Mouse (Mus musculus) cerebellum, adult 2 months (tissue): ENCODE data around the gene Acaa1b. TPM values are rescaled to one million over a fixed set of nuclear protein-coding genes. Genes with fewer than 3 reads are reported as not detected.

Source experiments
- DNase-seq, 2 experiments: peaks; one replicate each; pipeline ENCODE4 v3.0.0; 2021
- H3K27ac ChIP-seq: fragments of 200-500 bp; 2 replicates; pipeline ENCODE4 v1.5.1; 2012; ENCODE audit warnings: low read length, control low read depth, inconsistent platforms; ENCODE audit not compliant: insufficient read depth
- H3K27me3 ChIP-seq: fragments of 200-500 bp; 2 replicates; pipeline ENCODE4 v1.6.1; 2012; ENCODE audit warnings: inconsistent platforms, mild to moderate bottlenecking, low read length, moderate library complexity; ENCODE audit not compliant: control insufficient read depth, insufficient read depth
- H3K4me1 ChIP-seq: fragments of 200-500 bp; 2 replicates; pipeline ENCODE4 v1.6.1; 2011; ENCODE audit warnings: low read length; ENCODE audit not compliant: control insufficient read depth, insufficient read depth
- H3K4me3 ChIP-seq: fragments of 200-500 bp; replicated peaks from 2 replicates; pipeline ENCODE3; 2011; ENCODE audit warnings: mild to moderate bottlenecking, low read depth, low read length, control low read depth; ENCODE audit not compliant: insufficient read depth
- CTCF ChIP-seq: fragments of 200-500 bp; IDR thresholded peaks from 2 replicates; pipeline ENCODE4 v1.5.1; 2011; ENCODE audit warnings: low read depth, mild to moderate bottlenecking, control low read depth, low read length, moderate library complexity, borderline replicate concordance; ENCODE audit not compliant: insufficient read depth
- POLR2A ChIP-seq: fragments of 200-500 bp; IDR thresholded peaks from 2 replicates; pipeline ENCODE4 v1.6.1; 2011; ENCODE audit warnings: low read length, control low read depth, borderline replicate concordance; ENCODE audit not compliant: insufficient read depth
- WGBS: fragments of 180-500 bp; shearing (Covaris S2); methylation state at CpG from one replicate; pipeline ENCODE4 v1.1.7; 2018; 5-methylcytosine and 5-hydroxymethylcytosine counted together
- polyA plus RNA-seq: library from polyadenylated mRNA; depleted of rRNA; stranded (reverse); fragments of >200 nt; gene quantifications from 2 replicates; pipeline ENCODE4 v1.2.3, GENCODE M21; 2012

Acaa1b gene
- polyA plus RNA-seq, 1 experiment: 1.2 TPM

GRCm38 (mm10) chr9:119151751-119152150 is 5.1 kb downstream of the Acaa1b start:
- TF ChIP-seq CTCF (no peak), POLR2A (no peak)
- Histone ChIP-seq H3K4me3 (no peak overlapping the region), H3K4me1 (no peaks in the 10 kb centered on the region), H3K27me3 (no peaks in the 10 kb centered on the region; the same call in 1 of the 2 replicates), H3K27ac (no peak overlapping the region)
- no peak for DNase-seq
- WGBS: 38% methylated on average over 2 of the region's 2 CpGs

- no peak for DNase-seq
- TF ChIP-seq CTCF: no peak
- TF ChIP-seq POLR2A: no peak
- Histone ChIP-seq H3K4me3 (no peak overlapping the region), H3K27ac (no peak overlapping the region), H3K4me1 (peaks cover 2% of the 10 kb centered on the region; the same call in 1 of the 2 replicates), H3K27me3 (no peaks in the 10 kb centered on the region)
- 67% methylated on average over 5 of the region's 5 CpGs for WGBS
Observed at GRCm38 (mm10) chr9:119149601-119150000, 7.3 kb downstream of the Acaa1b start.

- no peak for DNase-seq
- 65% methylated on average over 13 of the region's 13 CpGs for WGBS
- Histone ChIP-seq H3K4me3 (no peak overlapping the region), H3K4me1 (peaks cover 6% of the 10 kb centered on the region; the same call in 1 of the 2 replicates), H3K27me3 (no peaks in the 10 kb centered on the region), H3K27ac (no peak overlapping the region)
- TF ChIP-seq POLR2A (no peak), CTCF (no peak)
Observed at GRCm38 (mm10) chr9:119146098-119146770, 10.7 kb downstream of the Acaa1b start.

GRCm38 (mm10) chr9:119145638-119146037 is 11.3 kb downstream of the Acaa1b start:
- DNase-seq: no peak
- H3K27me3 ChIP-seq: no peaks in the 10 kb centered on the region
- WGBS: 47% methylated on average over 6 of the region's 6 CpGs
- no peak overlapping the region for H3K4me3 ChIP-seq
- H3K4me1 ChIP-seq: peaks cover 6% of the 10 kb centered on the region; the same call in 1 of the 2 replicates
- no peak overlapping the region for H3K27ac ChIP-seq
- TF ChIP-seq CTCF (no peak), POLR2A (no peak)

- no peak for DNase-seq
- Histone ChIP-seq H3K4me1 (peaks cover 6% of the 10 kb centered on the region; the same call in 1 of the 2 replicates), H3K27me3 (no peaks in the 10 kb centered on the region), H3K27ac (no peak overlapping the region), H3K4me3 (no peak overlapping the region)
- WGBS: 66% methylated on average over 10 of the region's 10 CpGs
- TF ChIP-seq CTCF (no peak), POLR2A (no peak)
Observed at GRCm38 (mm10) chr9:119145137-119145536, 11.8 kb downstream of the Acaa1b start.

GRCm38 (mm10) chr9:119144696-119145095 is 12.2 kb downstream of the Acaa1b start:
- peak; percentile 48 to 63 for DNase-seq
- Histone ChIP-seq H3K4me3 (no peak overlapping the region), H3K4me1 (peaks cover 6% of the 10 kb centered on the region; the same call in 1 of the 2 replicates), H3K27ac (no peak overlapping the region), H3K27me3 (no peaks in the 10 kb centered on the region)
- 10% methylated on average over 8 of the region's 8 CpGs for WGBS
- TF ChIP-seq POLR2A: no peak
- no peak for TF ChIP-seq CTCF

GRCm38 (mm10) chr9:119143372-119143771 is 13.5 kb downstream of the Acaa1b start:
- H3K4me1 ChIP-seq: peaks cover 6% of the 10 kb centered on the region; the same call in 1 of the 2 replicates
- TF ChIP-seq POLR2A (no peak), CTCF (no peak)
- WGBS: 74% methylated on average over 9 of the region's 9 CpGs
- no peaks in the 10 kb centered on the region for H3K27me3 ChIP-seq
- DNase-seq: no peak
- H3K27ac ChIP-seq: no peak overlapping the region
- H3K4me3 ChIP-seq: no peak overlapping the region

- no peaks in the 10 kb centered on the region for H3K27me3 ChIP-seq
- TF ChIP-seq CTCF (no peak), POLR2A (no peak)
- peaks cover 6% of the 10 kb centered on the region; the same call in 1 of the 2 replicates for H3K4me1 ChIP-seq
- H3K27ac ChIP-seq: no peak overlapping the region
- 95% methylated on average over 5 of the region's 5 CpGs for WGBS
- no peak overlapping the region for H3K4me3 ChIP-seq
- no peak for DNase-seq
Observed at GRCm38 (mm10) chr9:119142066-119142465, 14.8 kb downstream of the Acaa1b start.
